Mouse (Mus musculus) spleen, adult 2 months (tissue): ENCODE results near the gene Cryab.

ENCODE experiments used
- CTCF ChIP-seq: fragments of 200-500 bp; IDR thresholded peaks from 2 replicates; pipeline ENCODE4 v1.5.1; 2011; ENCODE audit warnings: mild to moderate bottlenecking, inconsistent platforms; ENCODE audit not compliant: insufficient read depth, insufficient read length, insufficient replicate concordance; ENCODE audit errors: extremely low read depth
- POLR2A ChIP-seq: fragments of 200-500 bp; IDR thresholded peaks from 2 replicates; pipeline ENCODE4 v1.6.1; 2011; ENCODE audit warnings: low read depth, low read length, inconsistent platforms

GRCm38 (mm10) chr9:50740867-50741784 is 10.0 kb upstream of the Cryab start:
- no peak for TF ChIP-seq CTCF
- no peak for TF ChIP-seq POLR2A
